Mouse (Mus musculus): ENCODE measurements around the gene Ephx4. TPM values are rescaled to one million over a fixed set of nuclear protein-coding genes. Genes with fewer than 3 reads are reported as not detected.

The Ephx4 gene
- total RNA-seq, 2 experiments from 2014 or later = 1.4 to 1.5 TPM

DNA sequence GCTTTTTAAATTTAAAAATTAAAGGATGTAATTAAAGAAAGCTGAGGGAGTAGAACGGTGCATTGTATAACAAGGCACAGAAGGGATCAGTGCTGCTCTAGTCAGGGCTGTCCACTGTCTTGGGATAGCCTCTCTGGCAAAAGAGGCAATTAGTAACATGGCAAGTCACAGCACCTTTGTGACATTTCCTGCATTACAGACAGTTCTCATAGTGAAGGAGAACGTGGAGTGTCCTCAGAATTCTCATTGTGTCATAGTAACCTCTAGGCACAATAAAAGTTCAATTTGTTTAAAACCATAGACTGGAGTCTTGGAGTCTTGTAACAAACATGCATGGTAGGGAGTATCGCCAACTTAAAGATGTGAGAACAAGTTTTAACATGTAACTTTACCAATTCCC lies 28.7 kb downstream of the Ephx4 start, which contains the start of gene Lpcat2b:
Lpcat2b (plus strand) TSS at position 301 of the 400 bp plus-strand sequence.
- DNase-seq (ENCODE audit: low spot score in 2 of 2) = no peak

DNA sequence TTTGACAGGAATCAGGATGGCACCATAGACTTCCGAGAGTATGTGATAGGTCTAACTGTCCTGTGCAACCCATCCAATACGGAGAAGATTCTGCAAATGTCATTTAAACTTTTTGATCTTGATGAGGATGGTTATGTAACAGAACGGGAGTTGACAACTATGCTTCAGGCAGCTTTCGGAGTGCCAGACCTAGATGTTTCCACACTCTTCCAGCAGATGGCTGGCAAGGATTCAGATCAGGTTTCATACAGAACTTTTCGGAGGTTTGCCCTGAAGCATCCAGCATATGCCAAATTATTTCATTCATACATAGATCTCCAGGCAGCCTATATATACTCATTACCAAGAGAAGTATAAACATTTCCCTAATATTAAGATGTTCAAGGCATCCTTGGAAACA lies 31.5 kb downstream of the Ephx4 start:
- DNase-seq (ENCODE audit: low spot score in 2 of 2) = no peak

DNA sequence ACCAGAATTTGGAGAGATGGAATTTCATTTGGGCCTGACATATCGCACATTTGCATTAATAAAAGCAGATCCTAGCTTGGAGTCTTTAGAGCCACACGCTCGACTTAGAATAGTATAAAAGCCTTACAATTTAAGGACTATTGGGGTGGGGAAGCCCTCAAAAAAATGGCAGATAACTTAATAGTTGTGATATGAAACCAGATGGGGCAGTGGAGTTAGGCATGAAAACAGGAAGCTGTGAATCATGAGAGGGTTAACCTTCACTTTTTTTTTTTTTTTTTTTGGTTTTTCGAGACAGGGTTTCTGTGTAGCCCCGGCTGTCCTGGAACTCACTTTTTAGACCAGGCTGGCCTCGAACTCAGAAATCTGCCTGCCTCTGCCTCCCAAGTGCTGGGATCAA lies 33.6 kb downstream of the Ephx4 start:
- no peak for DNase-seq (ENCODE audit: low spot score in 2 of 2)

DNA sequence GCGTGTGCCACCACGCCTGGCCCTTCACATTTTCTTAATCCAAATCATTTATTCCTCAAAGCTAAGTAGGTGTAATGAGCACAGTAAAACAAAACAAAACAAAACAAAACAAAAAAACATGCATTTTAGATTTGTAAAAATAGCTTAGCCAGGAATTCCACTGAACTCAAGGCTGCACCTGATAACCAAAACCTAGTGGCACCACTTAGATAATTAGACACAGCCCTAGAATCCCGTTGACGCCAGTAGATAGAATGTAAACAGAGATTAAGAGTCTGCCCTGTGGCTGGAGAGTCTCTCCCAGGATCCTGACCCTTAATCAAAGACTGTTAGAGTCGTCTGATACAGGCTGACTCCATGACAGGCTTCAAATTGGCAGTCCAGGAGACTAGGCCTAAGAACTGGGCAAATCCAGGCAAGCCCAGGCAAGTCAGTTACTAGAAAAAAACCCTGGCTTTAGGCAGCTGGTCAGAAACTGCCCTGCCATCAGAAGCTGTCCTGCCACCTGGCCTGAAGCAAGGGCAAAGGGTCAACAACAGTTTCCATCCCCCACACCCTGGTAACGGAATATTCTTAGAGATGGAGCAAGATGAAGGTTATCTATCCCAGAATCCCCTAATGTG lies 34.2 kb downstream of the Ephx4 start:
- no peak for DNase-seq (ENCODE audit: low spot score in 2 of 2)

DNA sequence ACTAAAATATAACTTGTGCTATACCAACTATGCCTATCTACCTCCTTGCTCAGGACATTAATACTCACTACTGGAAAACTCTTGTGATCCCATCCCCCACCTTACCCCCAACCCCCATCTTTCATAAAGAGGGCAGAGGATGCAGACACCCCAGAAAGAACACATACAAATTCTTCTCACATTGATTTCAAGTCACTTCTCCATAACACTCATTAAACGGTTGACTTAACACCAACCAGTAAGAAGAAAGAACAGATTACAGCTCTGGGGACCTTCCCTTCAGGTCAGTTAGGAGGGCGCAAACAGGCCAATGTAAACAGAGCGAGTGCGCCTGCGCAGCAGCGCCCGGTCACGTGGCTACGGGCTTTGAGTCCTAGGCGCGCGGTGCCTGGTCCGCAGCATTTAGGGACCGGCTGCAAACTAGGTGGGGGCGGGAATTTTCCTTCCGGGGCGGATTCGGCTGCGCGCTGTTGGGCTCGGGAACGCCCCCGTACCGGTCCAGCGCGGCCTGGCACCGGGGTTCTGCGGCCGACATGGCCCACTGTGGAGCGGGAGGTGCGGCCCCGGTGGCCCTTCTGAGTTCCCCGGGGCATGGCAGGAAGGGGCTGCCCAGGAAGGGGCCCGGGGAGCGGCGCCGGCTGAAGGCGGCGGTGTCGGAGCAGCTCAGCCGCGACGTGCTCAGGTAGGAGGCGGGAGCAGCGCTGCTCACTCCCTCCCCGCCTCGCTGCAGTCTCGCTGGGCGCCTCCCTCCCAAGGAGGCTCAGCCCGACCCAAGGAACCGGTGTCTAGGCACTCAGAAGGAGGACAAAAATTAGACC lies 35.1 kb downstream of the Ephx4 start, which contains the start of gene Btbd8:
Btbd8 (plus strand) TSS at position 534 of the 818 bp plus-strand sequence.
- peak; percentile 94 for DNase-seq (ENCODE audit: low spot score in 2 of 2)

DNA sequence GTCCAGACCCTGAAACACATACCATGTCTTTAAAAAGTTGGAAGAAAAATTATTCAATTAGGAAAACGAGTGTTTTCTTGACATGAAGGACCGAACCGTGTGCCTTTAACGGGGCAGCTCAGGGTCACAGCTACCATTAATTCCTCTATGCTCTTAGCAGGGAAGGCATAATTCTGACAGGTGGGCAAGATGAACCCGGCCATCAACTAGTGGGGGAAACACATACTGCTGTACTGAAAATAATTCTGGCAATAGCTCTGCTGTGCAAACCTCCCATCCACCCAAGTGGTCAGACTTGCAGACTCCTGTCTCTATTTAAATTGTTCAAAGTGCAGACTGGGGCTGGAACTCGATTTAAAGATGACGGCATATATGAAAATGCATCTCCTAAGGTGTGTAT lies 35.8 kb downstream of the Ephx4 start:
- no peak for DNase-seq (ENCODE audit: low spot score in 2 of 2)

DNA sequence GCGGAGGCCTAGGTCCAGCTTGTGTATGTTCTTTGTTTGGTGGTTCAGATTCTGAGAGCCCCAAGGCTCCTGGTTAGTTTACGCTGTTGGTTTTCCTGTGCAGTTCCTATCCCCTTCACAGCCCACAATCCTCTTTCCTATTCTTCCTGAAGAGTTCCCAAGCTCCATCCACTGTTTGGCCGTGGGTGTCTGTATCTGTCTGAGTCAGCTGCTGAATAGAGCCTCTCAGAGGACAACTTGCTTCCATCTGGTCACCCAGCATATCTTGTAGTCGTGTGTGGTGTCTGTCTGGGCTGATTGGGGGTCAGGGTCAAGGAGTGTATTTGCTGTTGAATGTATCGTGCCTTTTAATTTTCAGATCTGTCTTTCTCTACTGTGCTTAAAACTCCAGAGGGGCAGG lies 39.3 kb downstream of the Ephx4 start:
- no peak for DNase-seq (ENCODE audit: low spot score in 2 of 2)

DNA sequence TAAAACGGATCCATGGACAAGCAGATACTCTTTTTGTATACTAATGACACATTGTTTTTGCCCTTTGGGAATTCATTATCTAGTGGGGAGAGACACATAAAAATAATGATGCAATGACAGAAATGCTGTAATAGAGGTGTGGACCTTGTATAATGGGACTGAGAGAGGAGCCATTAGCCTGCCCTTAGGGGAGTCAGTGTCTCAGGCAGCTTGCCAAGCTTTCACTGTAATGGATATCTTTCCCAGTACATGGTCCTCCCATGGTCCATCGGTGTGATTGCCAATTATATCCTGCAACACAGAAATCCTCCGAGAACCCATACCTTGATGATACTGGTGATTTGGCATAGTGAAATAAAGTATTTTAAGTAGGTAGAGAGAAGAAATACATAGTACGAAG lies 41.7 kb downstream of the Ephx4 start:
- DNase-seq (ENCODE audit: low spot score in 2 of 2) = no peak

DNA sequence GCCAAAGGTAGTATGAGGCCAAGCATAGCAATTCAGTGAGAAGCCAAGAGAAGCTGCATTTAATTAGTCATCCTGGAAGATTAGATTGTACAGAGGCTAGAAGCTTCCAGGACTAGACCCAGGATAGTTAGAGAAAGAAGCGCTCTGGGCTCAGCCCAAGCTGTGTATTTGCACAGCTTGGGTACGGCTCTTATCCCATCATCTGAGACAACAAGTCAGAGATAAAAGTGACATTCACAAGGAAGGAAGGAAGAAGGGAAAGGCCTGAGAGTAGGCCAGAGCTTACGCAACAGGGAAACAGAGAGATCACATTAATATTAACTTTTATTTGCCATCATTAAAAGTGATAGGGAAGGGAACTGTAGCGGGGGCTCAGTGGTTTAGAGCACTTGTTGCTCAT lies 45.4 kb downstream of the Ephx4 start:
- DNase-seq (ENCODE audit: low spot score in 2 of 2) = no peak

DNA sequence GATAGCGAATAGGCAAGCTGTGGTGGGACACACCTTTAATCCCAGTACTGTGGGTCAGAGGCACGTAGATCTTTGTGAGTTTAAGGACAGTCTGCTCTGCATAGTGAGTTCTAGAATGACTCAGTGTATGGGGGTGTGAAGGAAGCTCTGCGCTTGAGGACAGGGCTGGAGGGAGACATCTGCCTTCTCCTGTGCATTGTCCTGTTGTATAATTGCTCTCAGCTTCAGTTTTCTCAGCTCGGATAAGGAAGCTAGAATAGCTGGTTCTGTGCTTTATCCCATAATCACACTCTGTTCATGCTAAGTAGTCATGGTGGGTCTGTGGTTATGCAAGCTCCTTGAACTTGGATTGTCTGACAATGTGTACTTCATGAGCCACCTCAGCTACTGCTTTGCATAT lies 46.2 kb downstream of the Ephx4 start:
- DNase-seq (ENCODE audit: low spot score in 2 of 2) = no peak

DNA sequence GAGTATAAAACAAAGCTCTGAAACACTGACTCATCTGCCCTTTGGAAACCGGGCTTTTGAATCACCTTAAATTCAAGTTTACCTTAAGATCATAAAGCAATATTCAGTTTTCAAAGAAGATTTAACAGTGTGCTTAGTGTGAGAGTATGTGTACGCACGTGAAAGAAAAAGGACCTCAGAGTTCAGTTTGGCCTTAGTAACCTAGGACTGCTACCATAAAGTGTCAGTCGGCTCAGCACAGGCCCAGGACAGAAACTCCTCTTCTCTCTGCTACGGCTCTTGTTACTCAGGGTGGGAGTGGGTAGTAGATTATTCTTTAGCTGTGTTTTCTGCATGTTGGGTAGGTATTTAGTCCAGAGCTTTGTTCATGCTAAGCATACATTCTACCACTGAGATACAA lies 47.1 kb downstream of the Ephx4 start:
- no peak for DNase-seq (ENCODE audit: low spot score in 2 of 2)

DNA sequence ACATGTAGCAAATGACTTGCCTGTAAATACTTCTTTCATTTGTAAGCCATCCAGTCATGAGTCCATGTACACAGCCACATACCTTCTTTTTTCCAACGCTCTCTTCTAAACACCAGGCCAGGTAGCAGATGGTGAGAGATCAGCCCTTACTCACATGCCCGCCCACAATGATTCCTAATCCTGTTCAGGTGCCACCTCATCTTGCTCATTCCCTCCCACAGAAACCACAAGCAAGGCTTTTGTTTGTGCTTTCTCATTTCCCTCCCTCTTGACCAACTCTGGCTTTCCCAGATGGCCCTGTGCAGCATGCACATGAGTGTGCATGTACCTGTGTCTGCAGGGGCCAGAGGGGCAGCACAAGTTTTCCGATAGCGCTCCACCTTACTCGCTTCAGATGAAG lies 47.8 kb downstream of the Ephx4 start:
- DNase-seq (ENCODE audit: low spot score in 2 of 2) = no peak

DNA sequence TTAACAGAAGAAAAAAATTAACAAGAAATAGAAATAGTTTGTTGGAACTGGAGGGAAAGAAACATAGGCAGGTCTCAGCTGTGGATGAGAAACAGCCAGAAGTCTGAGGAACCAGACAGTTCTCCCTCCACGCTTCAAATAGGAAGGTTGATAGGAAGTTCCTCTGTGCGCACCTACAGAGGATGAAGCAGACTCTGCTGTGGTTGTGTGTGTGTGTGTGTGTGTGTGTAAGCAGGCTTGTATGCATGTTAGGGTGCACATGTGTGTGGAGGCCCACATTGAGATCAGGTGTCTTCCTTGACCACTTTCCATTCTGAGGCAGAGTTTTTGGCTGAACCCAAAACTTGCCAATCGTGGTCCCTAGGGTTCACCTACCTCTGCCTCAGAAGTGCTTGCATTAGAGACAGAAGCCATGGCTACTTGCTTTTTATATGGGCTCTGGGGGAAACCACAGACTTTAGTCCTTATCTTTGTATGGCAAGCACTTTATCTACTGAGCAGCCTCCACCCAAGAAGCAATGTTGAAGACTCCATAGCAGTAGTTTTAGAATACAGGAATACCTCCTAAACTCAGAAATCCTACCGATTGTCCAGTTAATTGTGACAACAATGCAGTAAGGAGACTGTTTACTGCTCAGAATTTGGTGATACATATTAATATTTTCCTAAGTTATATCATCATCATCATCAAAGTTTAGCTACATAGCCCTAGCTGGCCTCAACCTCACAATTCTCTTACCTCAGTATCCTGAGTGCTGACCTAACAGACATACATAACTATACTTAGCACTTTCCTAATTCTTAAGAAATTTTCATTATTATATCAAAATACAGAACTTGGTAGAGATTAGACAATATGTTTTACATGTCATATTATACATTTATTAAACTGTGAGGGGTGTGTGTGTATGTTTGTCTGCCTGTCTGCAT lies 59.9 kb downstream of the Ephx4 start:
- no peak for DNase-seq (ENCODE audit: low spot score in 2 of 2)

DNA sequence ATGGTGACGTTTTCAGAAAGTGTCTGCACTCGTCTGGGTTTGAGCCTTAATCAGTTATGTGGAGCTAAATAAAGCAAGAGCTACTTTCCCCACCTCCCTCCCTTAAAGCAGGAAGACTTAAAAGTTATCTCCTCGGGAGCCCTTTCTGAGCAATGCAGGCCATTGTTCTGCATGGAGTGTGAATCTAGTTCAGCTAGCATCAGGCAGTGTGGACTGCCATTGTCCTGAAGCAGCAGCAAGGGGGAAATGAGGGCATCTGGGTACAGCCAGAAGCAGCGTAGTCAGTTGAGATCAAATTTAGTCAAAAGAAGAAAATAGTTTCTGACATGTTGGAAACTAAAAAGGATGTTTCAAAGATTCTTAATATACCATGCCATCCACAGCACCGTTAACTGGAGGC lies 64.0 kb downstream of the Ephx4 start:
- no peak for DNase-seq (ENCODE audit: low spot score in 2 of 2)

DNA sequence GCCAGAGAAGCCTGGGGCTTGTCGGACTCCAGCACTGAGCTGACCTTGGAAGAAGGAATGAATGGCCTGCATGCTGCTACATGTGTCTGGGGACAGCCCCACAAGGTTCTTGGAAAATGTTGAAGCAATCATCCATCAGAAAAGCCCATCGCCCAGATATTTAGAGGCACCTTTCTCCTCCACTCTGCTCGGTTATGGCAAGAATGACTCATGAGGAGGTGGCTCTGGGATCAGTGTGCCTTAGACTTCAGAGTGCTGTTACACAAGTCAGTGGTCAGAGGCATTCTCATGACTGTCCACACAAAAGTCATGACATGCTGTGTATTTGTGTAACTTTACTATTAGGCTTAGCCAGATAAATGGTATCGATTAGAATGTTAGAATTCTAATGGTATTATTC lies 64.6 kb downstream of the Ephx4 start:
- DNase-seq (ENCODE audit: low spot score in 2 of 2) = no peak

DNA sequence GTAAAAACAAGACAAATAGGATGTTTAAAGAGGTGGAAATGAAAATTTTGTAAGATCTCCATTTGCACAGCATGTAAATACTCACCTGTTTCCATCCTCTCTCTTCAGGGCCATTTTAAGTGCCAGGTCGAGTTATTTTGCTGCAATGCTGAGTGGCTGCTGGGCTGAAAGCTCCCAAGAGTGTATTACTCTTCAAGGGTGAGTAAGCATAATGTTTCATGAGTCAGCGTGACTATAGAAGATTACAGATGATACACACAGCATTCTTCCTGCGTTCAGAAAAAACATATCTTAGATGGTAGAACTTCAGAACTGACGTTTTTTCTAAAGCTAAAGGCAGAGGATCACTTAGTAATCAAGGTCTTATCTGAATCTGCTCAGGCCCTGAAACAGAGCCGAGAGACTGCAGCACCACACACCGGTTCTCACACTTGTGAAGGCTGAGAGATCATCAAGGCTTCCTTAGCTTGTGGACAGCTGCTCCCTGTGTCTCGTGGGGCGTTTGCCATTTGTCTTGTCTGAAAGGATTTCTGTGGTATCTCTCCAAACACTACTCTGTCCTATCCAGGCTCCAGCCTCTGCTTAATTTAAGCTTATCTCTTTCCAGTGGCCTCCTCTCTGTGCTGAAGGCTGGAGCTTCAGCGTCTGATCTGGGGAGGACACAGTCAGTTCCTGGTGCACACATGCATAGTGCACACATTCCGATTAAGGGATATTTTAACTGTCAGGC lies 68.2 kb downstream of the Ephx4 start:
- DNase-seq (ENCODE audit: low spot score in 2 of 2) = no peak

Other genes with a start within 250 kb of the Ephx4 start
- 100 to 1,000 TPM; 214 to 231 TPM for gene Tgfbr3, start 113.1 kb upstream of the Ephx4 start, total RNA-seq (2021)
- gene Brdt, start 71.6 kb upstream of the Ephx4 start, total RNA-seq (2021) = 1 to 10 TPM; 5.6 to 8.2 TPM
- gene Lpcat2b, start 28.8 kb downstream of the Ephx4 start, total RNA-seq (2021) = not detected
- 10 to 100 TPM; 12.6 to 13.8 TPM for gene Btbd8, start 35.3 kb downstream of the Ephx4 start, total RNA-seq (2021)
- not detected for gene Gm42669, start 104.9 kb downstream of the Ephx4 start, total RNA-seq (2021)
- gene 1700028K03Rik, start 132.0 kb downstream of the Ephx4 start, total RNA-seq (2021) = under 1 TPM; 0.11 to 0.20 TPM
- 10 to 100 TPM; 24.2 to 26.9 TPM for gene Rpap2, start 194.6 kb downstream of the Ephx4 start, total RNA-seq (2021)
- gene Glmn, start 195.2 kb downstream of the Ephx4 start, total RNA-seq (2021) = 10 to 100 TPM; 23.7 to 24.1 TPM